Mouse (Mus musculus): Measurements from ENCODE around the gene Pcsk1. TPM values are rescaled to one million over a fixed set of nuclear protein-coding genes. Genes with fewer than 3 reads are reported as not detected.

Pcsk1 gene
- polyA plus RNA-seq (2015; fragmentation: Nextera tagmentation; extraction: Ambion mirVana) = 0.06 and 0.37 TPM in 2 replicates

- no peak for ATAC-seq (replicated peaks; ENCODE audit: extremely low read depth, insufficient read depth, low FRiP score)
- WGBS = 2% methylated on average over 28 of the region's 28 CpGs
- no peaks in the 10 kb centered on the region for H3K36me3 ChIP-seq (ENCODE audit: control insufficient read depth, insufficient read depth)
Measured at GRCm38 (mm10) chr13:75089721-75090410, at the start of gene Pcsk1. Gene Pcsk1 (plus strand): TSS chr13:75089826.

GRCm38 (mm10) chr13:75058818-75059217 lies 30.8 kb upstream of the Pcsk1 start:
- no peaks in the 10 kb centered on the region for H3K27me3 ChIP-seq (ENCODE audit: control insufficient read depth, insufficient read depth, low read length)
- no peak overlapping the region for H3K4me3 ChIP-seq (ENCODE audit: low read length)
- no peak for ATAC-seq (replicated peaks; ENCODE audit: extremely low read depth, insufficient read depth, low FRiP score)
- H3K9me3 ChIP-seq (replicated peaks; ENCODE audit: control insufficient read depth, low read length) = no peaks in the 10 kb centered on the region
- H3K9ac ChIP-seq (ENCODE audit: low read length) = no peak overlapping the region
- H3K36me3 ChIP-seq (ENCODE audit: control insufficient read depth, insufficient read depth) = no peaks in the 10 kb centered on the region
- no peaks in the 10 kb centered on the region for H3K4me1 ChIP-seq (ENCODE audit: control insufficient read depth, insufficient read depth, low read length)
- H3K27ac ChIP-seq (ENCODE audit: low read length) = no peak overlapping the region
- no peak overlapping the region for H3K4me2 ChIP-seq (ENCODE audit: low read depth, low read length)

More at GRCm38 (mm10) chr13:75089721-75090410, at the start of gene Pcsk1:
- peaks cover 17% of the 10 kb centered on the region for H3K27me3 ChIP-seq (ENCODE audit: control insufficient read depth, insufficient read depth, low read length)
- H3K4me2 ChIP-seq (ENCODE audit: low read depth, low read length) = peak within 1 kb of the TSS; percentile 50
- H3K27ac ChIP-seq (ENCODE audit: low read length) = no peak within 1 kb of the TSS
- H3K9ac ChIP-seq (ENCODE audit: low read length) = no peak within 1 kb of the TSS
- no peaks in the 10 kb centered on the region for H3K9me3 ChIP-seq (replicated peaks; ENCODE audit: control insufficient read depth, low read length)
- H3K4me3 ChIP-seq (ENCODE audit: low read length) = peak within 1 kb of the TSS; percentile 41
- H3K4me1 ChIP-seq (ENCODE audit: control insufficient read depth, insufficient read depth, low read length) = no peaks in the 10 kb centered on the region

- Histone ChIP-seq H3K27me3 (ENCODE audit: control insufficient read depth, insufficient read depth, low read length) (no peaks in the 10 kb centered on the region), H3K4me3 (ENCODE audit: low read length) (no peak overlapping the region), H3K9ac (ENCODE audit: low read length) (no peak overlapping the region), H3K36me3 (ENCODE audit: control insufficient read depth, insufficient read depth) (no peaks in the 10 kb centered on the region), H3K4me2 (ENCODE audit: low read depth, low read length) (no peak overlapping the region), H3K27ac (ENCODE audit: low read length) (no peak overlapping the region), H3K4me1 (ENCODE audit: control insufficient read depth, insufficient read depth, low read length) (no peaks in the 10 kb centered on the region), H3K9me3 (replicated peaks; ENCODE audit: control insufficient read depth, low read length) (no peaks in the 10 kb centered on the region)
- 61% methylated on average over 3 of the region's 3 CpGs for WGBS
- ATAC-seq (replicated peaks; ENCODE audit: extremely low read depth, insufficient read depth, low FRiP score) = no peak
Measured at GRCm38 (mm10) chr13:75063947-75064346, 25.7 kb upstream of the Pcsk1 start.

GRCm38 (mm10) chr13:75088597-75088996 lies 1.0 kb upstream of the Pcsk1 start:
- no peak for ATAC-seq (replicated peaks; ENCODE audit: extremely low read depth, insufficient read depth, low FRiP score)
- 15% methylated on average over 6 of the region's 6 CpGs for WGBS
- H3K4me2 ChIP-seq (ENCODE audit: low read depth, low read length) = no peak overlapping the region
- H3K4me1 ChIP-seq (ENCODE audit: control insufficient read depth, insufficient read depth, low read length) = no peaks in the 10 kb centered on the region
- H3K27ac ChIP-seq (ENCODE audit: low read length) = no peak overlapping the region
- H3K27me3 ChIP-seq (ENCODE audit: control insufficient read depth, insufficient read depth, low read length) = peaks cover 17% of the 10 kb centered on the region
- H3K9me3 ChIP-seq (replicated peaks; ENCODE audit: control insufficient read depth, low read length) = no peaks in the 10 kb centered on the region
- no peak overlapping the region for H3K4me3 ChIP-seq (ENCODE audit: low read length)
- H3K9ac ChIP-seq (ENCODE audit: low read length) = no peak overlapping the region
- no peaks in the 10 kb centered on the region for H3K36me3 ChIP-seq (ENCODE audit: control insufficient read depth, insufficient read depth)

- Histone ChIP-seq H3K27ac (ENCODE audit: low read length) (no peak overlapping the region), H3K27me3 (ENCODE audit: control insufficient read depth, insufficient read depth, low read length) (peaks cover 17% of the 10 kb centered on the region), H3K4me2 (ENCODE audit: low read depth, low read length) (peak overlapping the region; percentile 50), H3K9me3 (replicated peaks; ENCODE audit: control insufficient read depth, low read length) (no peaks in the 10 kb centered on the region), H3K4me3 (ENCODE audit: low read length) (peak overlapping the region; percentile 41), H3K4me1 (ENCODE audit: control insufficient read depth, insufficient read depth, low read length) (no peaks in the 10 kb centered on the region), H3K9ac (ENCODE audit: low read length) (no peak overlapping the region), H3K36me3 (ENCODE audit: control insufficient read depth, insufficient read depth) (no peaks in the 10 kb centered on the region)
- ATAC-seq (replicated peaks; ENCODE audit: extremely low read depth, insufficient read depth, low FRiP score) = no peak
- WGBS = 2% methylated on average over 12 of the region's 12 CpGs
Measured at GRCm38 (mm10) chr13:75090411-75090779, 769 bp downstream of the Pcsk1 start.

- no peak overlapping the region for H3K4me2 ChIP-seq (ENCODE audit: low read depth, low read length)
- 76% methylated on average over 5 of the region's 5 CpGs for whole genome bisulfite sequencing
- H3K27me3 ChIP-seq (ENCODE audit: control insufficient read depth, insufficient read depth, low read length) = peaks cover 17% of the 10 kb centered on the region
- H3K36me3 ChIP-seq (ENCODE audit: control insufficient read depth, insufficient read depth) = no peaks in the 10 kb centered on the region
- no peaks in the 10 kb centered on the region for H3K4me1 ChIP-seq (ENCODE audit: control insufficient read depth, insufficient read depth, low read length)
- ATAC-seq (replicated peaks; ENCODE audit: extremely low read depth, insufficient read depth, low FRiP score) = no peak
- no peak overlapping the region for H3K9ac ChIP-seq (ENCODE audit: low read length)
- no peaks in the 10 kb centered on the region for H3K9me3 ChIP-seq (replicated peaks; ENCODE audit: control insufficient read depth, low read length)
- no peak overlapping the region for H3K27ac ChIP-seq (ENCODE audit: low read length)
- no peak overlapping the region for H3K4me3 ChIP-seq (ENCODE audit: low read length)
Measured at GRCm38 (mm10) chr13:75091071-75091470, 1.4 kb downstream of the Pcsk1 start.

DNA sequence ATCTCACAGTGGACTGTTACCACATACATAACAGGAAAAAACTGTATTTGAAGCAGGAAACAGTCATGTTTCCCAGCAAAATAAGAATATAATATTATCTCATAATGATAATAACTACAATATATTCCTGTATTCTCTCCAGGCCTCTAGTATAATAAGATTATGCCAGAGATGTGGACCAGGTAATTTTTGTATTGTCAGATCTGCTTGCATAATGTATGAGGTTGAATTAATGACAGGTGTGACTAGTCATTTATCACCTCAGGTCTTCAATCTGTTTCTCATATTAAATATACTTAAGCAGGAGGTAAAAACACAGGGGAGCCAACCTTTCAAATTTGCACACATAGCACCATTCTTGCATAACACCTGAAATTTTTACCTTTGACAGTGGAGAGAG lies 5.9 kb downstream of the Pcsk1 start:
- Histone ChIP-seq H3K9ac (ENCODE audit: low read length) (no peak overlapping the region), H3K27me3 (ENCODE audit: control insufficient read depth, insufficient read depth, low read length) (peaks cover 5% of the 10 kb centered on the region; the same call in 1 of the 2 replicates), H3K4me3 (ENCODE audit: low read length) (no peak overlapping the region), H3K36me3 (ENCODE audit: control insufficient read depth, insufficient read depth) (no peaks in the 10 kb centered on the region), H3K9me3 (replicated peaks; ENCODE audit: control insufficient read depth, low read length) (no peaks in the 10 kb centered on the region), H3K4me2 (ENCODE audit: low read depth, low read length) (no peak overlapping the region), H3K4me1 (ENCODE audit: control insufficient read depth, insufficient read depth, low read length) (no peaks in the 10 kb centered on the region), H3K27ac (ENCODE audit: low read length) (no peak overlapping the region)
- no peak for ATAC-seq (replicated peaks; ENCODE audit: extremely low read depth, insufficient read depth, low FRiP score)

GRCm38 (mm10) chr13:75113114-75113513 lies 23.5 kb downstream of the Pcsk1 start:
- H3K9ac ChIP-seq (ENCODE audit: low read length) = no peak overlapping the region
- no peaks in the 10 kb centered on the region for H3K36me3 ChIP-seq (ENCODE audit: control insufficient read depth, insufficient read depth)
- no peaks in the 10 kb centered on the region for H3K9me3 ChIP-seq (replicated peaks; ENCODE audit: control insufficient read depth, low read length)
- no peak overlapping the region for H3K27ac ChIP-seq (ENCODE audit: low read length)
- ATAC-seq (replicated peaks; ENCODE audit: extremely low read depth, insufficient read depth, low FRiP score) = no peak
- H3K4me2 ChIP-seq (ENCODE audit: low read depth, low read length) = no peak overlapping the region
- no peaks in the 10 kb centered on the region for H3K27me3 ChIP-seq (ENCODE audit: control insufficient read depth, insufficient read depth, low read length)
- 44% methylated on average over 2 of the region's 2 CpGs for WGBS
- H3K4me3 ChIP-seq (ENCODE audit: low read length) = no peak overlapping the region
- no peaks in the 10 kb centered on the region for H3K4me1 ChIP-seq (ENCODE audit: control insufficient read depth, insufficient read depth, low read length)

DNA sequence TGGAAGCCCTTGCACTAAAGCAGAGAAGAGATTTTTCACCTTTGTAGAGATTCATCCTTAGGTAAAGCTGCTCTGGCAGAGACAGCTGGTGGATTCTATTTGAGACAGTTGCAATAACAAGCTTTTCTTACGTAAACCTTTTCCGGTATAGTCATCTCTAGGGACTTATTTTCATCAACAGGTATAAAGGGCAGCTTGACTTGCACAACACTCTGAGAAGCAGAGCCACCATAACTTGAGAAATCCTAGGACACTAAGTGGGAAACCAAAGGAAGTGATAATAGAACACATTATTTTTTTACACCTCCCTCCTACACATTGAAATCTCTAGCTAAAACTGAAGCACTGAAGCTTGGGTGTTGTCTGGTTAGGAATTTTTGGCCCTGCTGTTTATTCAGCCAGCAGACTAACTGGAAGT lies 24.4 kb downstream of the Pcsk1 start:
- no peak for ATAC-seq (replicated peaks; ENCODE audit: extremely low read depth, insufficient read depth, low FRiP score)
- WGBS = 74% methylated on average over 2 of the region's 2 CpGs

More for the DNA sequence above, 24.4 kb downstream of the Pcsk1 start:
- H3K4me3 ChIP-seq (ENCODE audit: low read length) = no peak overlapping the region
- no peaks in the 10 kb centered on the region for H3K36me3 ChIP-seq (ENCODE audit: control insufficient read depth, insufficient read depth)
- no peaks in the 10 kb centered on the region for H3K9me3 ChIP-seq (replicated peaks; ENCODE audit: control insufficient read depth, low read length)
- no peak overlapping the region for H3K9ac ChIP-seq (ENCODE audit: low read length)
- no peak overlapping the region for H3K27ac ChIP-seq (ENCODE audit: low read length)
- H3K4me2 ChIP-seq (ENCODE audit: low read depth, low read length) = no peak overlapping the region
- H3K4me1 ChIP-seq (ENCODE audit: control insufficient read depth, insufficient read depth, low read length) = no peaks in the 10 kb centered on the region
- H3K27me3 ChIP-seq (ENCODE audit: control insufficient read depth, insufficient read depth, low read length) = no peaks in the 10 kb centered on the region

Data from heart, embryonic 16.5 days (tissue).